Mouse (Mus musculus): Measurements from ENCODE around the gene Ppp1r3e.

Ppp1r3e gene

DNA sequence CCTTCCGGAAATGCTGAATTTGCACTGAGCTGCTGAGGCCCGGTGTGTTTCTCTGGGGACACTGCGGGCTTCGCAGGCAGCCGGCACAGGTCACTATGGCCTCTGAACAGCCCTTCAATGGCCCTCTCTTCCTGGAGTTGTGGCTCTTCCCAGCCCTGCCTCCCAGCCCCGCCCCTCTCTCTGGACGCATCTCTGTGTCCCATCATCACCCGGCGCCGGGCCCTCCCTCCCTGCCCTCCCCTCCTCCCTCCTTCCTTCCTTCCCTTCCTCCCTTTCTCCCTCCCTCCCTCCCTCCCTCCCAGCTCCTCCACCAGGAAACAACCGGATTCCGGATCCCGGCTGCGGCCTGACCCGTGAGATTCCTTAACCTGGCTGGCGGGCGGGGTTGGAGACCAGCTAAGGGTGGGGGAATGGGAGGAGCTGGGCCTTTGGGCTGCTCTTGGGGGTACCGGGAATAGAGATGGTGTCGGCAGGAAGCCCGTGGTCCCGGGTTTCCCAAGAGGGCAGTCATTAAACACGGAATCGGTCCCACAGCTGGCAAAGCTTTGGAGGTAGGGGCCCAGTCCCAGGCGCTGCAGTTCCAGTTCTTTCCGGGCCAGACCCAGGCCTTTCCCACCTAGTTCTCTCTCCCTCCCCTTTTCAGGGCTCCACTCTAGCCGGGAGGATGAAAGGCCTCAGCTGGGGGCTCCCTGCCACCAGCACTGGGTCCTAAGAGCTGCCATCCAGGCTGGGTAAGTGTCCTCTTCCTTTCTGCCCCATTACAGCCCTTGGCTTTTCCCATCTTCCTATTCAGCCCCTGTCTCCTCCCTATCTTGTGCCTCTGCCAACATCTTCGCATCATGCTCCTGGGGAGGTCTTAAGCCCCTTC lies 6.0 kb upstream of the Ppp1r3e start, which contains the start of the genes Bcl2l2 and Gm20521:
Gene Bcl2l2 (plus strand): TSS at position 224 of the 868 bp plus-strand sequence.
Gene Gm20521 (plus strand): TSS at position 288 of the 868 bp plus-strand sequence.
- DNase-seq (ENCODE audit: low read depth, low spot score), result peak; percentile 89

DNA sequence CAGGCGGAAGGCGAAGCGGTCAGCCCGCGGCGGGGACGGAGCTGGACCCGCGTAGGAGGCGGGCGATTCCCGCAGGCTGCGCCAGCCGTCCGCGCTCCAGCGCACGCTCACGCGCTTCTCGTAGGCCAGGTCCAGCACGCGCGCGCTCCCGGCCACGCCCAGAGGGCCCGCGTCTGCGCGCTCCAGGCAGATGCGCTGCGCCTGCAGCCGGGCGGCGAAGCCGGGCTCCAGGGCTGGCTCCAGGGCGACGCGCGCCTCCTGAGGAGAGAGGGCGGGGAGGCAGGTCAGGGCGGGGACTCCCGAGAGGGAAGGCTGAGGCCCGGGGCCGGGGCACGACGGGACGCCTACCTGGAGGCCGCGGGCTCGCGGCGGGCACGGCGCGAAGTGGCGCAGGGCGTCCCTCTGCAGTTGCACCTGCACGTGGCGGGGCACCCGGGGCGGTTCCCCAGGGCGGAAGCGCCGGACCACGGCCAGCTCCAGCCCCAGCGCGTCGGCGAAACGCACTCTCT lies 757 bp downstream of the Ppp1r3e start:
- DNase-seq (ENCODE audit: low read depth, low spot score), result peak; percentile 71

DNA sequence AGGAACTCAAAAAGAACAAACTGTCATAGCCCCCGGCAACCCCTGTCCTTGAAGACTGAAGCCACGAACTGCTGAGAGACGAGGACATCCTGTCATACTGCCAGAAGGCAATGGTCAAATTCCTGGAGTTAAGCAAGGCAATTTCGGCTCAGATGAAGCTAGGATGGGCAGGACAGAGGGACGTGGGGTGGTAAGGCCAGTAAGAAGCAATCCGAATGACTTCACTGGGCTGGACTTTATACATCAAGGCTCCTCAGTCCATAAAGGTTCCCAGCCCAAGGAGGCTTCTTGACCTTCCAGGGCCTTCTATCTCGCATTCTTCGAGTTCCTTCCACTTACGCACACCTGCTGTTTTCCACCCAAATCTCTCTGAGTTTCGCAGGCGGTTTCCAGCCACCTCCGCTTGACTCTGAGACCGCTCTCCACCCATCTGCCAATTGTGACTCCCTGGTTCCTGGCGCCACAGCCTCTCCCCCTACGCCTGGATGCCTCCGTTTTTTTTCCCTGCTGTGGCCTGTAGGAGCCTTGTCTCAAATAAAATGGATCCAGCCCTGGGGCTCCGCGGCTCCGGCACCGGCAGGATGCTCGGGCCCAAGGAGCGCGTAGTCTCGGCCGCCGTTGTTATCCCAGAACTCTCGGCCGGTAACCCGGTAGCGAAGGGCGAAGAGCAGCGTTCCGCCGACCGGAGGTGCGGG lies 1.4 kb downstream of the Ppp1r3e start:
- peak; percentile 21 for DNase-seq (ENCODE audit: low read depth, low spot score)

DNA sequence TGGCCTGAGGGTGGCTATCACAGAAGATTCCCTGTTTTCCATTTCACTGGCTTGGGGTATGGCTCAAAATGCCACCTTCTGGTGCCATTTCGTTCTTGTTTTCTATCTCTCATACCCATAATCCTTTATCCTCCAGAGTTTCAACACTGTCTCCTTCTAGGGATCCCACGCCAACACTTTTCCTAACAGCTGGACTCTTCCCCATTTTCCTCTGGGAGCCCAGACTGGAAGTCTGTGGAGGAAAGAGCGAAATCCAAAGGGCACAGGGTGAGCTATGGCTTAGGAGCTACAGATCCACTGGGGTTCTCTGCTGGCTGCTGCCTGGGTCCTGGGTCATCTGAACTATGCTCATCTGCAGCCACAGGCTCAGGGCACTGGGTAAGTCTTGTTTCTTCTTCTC lies 3.2 kb downstream of the Ppp1r3e start:
- no peak for DNase-seq (ENCODE audit: low read depth, low spot score)

DNA sequence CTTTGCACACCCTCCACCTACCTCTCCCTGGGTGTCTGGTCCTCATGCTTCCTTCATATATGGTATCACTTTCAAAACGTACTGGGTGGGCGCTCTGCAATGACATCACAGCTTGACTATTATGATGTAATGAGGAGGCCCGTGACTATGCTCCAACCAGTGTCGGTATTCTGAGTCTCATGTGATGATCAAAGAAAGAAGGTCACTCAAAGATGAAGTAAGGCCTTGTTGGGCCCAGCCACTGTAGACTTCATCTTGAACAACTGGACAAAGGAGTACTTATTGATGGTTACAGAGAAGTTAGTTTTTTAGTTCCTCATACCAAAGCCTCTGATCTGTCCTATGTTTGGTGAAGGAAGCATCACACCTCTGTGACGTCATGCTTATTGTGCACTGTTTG lies 6.5 kb downstream of the Ppp1r3e start, which contains the start of gene Homez:
Gene Homez (minus strand): TSS at position 101 of the 400 bp plus-strand sequence.
- DNase-seq (ENCODE audit: low read depth, low spot score), result no peak

DNA sequence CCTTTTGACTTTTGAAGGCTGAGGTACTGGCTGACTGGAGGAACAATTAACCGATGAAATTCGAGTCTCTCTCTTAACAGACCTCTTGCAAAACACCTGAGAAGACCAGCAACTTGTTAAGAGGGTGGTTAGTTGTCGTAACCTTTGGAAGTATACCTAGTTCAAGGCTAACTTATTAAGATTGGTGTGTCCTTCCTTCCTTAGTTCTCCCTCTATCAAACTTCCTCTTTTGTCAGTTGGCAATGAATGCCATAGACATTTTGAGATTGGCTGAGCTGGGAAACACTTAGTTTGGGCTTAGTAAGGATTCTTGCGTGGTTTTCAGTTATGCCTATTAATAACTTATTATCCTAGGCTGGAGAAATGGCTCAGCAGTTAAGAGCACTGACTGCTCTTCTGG lies 9.3 kb downstream of the Ppp1r3e start:
- DNase-seq (ENCODE audit: low read depth, low spot score), result no peak

DNA sequence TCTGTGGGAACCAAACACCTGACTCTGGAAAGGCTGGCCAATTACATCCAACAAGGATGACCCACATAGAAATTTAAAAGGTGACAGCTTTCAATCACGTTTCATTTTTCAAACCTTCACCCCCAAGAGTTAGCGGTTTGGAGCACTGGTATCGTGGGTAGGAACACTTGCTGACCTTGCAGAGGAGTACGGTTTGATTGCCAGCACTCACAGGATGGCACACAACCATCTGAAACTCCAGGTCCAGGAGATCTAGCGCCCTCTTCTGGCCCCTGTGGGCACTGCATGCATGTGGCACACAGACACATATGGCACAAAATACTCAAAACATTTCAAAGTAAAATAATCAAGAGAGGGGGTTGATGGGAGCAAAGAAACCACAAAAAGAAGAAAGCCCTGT lies 10.4 kb downstream of the Ppp1r3e start:
- DNase-seq (ENCODE audit: low read depth, low spot score), result no peak

DNA sequence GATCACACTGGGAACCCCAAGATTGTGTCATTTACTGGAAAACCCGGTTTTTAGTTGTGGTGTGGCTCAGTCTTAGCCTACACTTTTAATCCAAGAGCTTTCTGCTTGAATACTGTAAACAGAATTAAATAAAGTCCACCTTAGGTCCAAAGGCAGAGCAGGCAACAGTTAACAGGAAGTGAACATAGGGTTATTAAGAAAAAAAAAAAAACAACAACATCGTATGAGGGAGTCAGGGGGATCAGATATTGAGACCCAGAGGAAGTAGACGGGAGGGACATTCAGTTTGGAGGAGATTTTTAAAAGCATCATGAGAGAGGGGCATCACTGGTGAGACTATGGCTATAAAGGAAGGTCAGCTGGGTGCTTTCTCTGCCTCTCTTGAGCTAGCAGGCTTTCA lies 11.1 kb downstream of the Ppp1r3e start:
- DNase-seq (ENCODE audit: low read depth, low spot score), result no peak

DNA sequence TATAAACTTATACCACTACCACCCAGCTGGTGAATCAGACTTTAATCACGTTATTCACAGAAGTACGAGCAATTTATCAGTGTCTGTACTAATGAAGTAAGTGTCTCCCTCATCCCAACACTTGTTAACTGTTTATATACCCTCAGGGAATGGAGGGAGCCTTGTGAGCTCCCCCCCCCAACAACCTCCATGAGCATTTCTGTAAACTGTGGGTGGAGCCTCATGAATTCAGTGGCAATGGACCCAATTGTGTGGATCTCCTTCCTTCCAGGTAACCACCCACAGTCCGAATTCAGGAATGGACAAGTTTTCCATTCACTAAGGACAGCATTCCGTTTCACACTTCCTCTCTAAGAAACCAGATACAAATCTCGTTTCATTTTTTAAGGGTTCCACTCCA lies 11.7 kb downstream of the Ppp1r3e start:
- DNase-seq (ENCODE audit: low read depth, low spot score), result no peak

DNA sequence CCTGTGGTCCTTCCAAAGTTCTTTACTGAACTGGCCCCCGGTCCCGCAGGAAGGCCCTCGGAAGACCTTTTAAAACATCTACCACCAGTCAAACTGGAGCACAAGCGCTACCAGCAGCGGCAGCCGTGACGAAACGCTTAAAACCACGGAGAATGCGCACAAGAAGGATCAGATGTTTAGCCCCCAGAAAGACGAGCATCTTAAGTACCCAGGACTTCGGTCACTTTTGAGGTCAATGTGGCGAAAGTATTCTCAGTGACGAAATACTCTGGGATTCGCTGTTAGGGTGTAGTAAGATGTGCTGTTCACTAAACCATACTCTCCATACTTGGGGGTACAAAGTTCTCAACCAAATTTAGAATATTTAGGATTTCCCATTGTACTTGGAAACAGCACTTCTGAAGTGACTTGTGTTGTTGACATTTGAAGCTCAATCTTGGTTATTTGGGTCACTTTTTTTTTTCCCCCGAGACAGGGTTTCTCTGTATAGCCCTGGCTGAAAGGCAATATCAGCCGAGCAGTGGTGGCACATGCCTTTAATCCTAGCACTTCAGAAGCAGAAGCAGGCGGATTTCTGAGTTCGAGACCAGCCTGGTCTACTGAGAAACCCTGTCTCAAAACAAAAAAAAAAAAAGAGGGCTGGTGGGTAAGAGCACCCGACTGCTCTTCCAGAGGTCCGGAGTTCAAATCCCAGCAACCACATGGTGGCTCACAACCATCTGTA lies 12.9 kb downstream of the Ppp1r3e start:
- peak; percentile 49 for DNase-seq (ENCODE audit: low read depth, low spot score)

DNA sequence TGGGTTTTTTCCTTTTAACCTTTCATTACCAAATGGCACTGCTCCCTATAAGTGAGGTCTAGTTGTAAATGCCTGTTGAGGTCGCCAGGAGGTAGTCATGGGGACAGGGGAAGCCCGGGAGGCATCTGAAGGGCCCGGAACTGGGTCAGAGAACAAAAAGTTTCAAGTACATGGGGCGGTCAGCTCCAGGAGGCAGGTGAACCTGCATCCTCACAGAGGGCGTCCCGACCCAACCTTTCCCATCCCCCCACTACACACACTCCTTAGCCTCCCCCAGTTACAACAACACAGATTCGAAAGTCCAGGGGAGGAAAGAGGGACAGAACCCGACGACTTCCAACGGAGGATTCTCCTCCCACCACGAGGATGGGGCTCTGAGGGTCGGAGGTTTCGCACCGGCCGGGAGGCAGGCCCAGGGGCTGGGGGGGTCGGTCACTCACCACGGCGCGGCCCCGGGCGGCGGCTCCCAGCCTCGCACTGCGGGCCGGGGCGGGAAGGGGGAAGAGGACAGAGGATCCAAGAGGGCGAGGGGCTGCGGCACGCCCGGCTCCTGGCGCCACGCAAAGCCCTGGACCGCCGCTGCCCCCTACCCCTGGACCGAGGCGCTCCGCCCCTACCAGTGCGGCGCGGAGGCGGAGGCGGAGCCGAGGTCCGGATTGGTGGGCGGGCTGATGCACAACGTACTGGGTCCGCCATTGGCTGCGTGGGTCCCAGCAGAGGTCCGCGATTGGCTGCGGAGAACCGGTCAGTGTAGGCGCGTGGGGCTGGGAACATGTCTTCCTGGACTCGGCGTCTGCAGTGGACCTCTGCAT lies 13.6 kb downstream of the Ppp1r3e start:
- DNase-seq (ENCODE audit: low read depth, low spot score), result peak; percentile 86

DNA sequence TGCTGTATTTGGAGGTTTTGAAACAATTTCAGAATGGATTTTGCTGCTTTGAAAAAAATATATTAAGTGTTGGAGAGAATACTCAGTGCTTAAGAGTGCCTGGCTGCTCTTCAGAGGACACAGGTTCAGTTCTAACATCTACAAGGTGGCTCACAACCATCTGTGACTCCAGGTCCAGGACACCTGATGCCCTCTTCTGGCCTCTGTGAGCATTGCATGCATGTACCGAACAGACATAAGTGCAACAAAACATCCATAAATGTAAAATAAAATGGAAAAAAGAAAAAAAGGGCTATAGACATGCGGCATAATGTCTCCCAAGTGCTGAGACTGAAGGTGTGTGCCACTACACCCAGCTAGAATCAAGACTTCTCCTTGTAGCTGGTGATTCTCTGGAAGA lies 16.8 kb downstream of the Ppp1r3e start:
- peak; percentile 70 for DNase-seq (ENCODE audit: low read depth, low spot score)

DNA sequence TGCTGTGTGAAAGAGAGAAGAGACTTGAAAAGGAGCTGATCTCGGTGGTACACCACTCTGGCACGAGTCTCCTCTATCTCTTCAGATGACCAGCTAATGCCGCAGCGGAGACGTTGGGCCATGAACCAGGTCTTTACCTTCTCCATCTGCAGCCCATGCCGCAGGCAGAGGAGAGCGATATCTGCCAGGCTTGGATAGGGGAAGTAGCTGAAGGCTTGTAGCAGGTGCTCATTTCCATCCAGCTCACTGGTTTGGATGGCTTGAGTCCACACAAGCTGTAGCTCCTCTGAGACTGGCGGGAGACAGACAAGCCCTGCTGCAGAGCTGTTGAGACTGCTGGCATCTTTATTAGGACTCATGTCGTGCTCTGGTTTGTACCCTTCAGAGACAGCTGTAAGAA lies 19.5 kb downstream of the Ppp1r3e start:
- DNase-seq (ENCODE audit: low read depth, low spot score), result no peak

DNA sequence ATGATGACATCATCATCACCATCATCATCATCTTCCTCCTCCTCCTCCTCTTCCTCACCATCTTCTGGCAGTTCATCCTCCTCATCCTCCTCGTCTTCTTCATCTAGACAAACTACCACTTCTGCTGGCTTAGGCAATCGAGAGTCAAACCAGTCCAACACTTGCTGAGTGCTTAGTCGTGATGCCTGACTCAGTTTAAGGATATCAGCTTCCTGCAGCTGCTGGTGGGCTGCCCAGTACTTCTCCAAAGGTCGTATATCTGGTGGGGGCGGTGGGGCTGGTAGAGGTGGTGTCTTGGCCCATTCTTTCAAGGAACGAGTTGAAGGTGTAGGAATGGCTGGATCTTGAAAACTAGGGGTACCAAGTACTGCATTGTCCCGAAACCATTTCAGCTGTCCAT lies 20.6 kb downstream of the Ppp1r3e start:
- DNase-seq (ENCODE audit: low read depth, low spot score), result no peak

DNA sequence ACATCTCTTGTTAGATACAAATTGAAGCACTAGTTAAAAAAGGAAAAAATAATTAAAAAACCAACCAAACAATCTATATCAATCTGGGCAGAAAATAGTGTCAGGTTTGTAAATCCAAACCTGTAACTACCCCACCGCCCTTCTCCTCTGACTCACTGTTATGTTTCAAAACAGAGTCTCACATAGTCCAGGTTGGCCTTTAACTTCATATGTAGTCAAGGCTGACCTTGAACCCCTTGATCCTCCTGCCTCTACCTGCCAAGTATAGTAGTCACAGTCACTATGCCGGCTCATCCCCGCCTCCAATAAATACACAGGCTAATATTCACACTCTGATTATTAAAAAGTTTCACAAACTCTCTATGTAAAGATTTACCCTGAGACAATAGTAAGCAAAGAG lies 21.6 kb downstream of the Ppp1r3e start:
- no peak for DNase-seq (ENCODE audit: low read depth, low spot score)

DNA sequence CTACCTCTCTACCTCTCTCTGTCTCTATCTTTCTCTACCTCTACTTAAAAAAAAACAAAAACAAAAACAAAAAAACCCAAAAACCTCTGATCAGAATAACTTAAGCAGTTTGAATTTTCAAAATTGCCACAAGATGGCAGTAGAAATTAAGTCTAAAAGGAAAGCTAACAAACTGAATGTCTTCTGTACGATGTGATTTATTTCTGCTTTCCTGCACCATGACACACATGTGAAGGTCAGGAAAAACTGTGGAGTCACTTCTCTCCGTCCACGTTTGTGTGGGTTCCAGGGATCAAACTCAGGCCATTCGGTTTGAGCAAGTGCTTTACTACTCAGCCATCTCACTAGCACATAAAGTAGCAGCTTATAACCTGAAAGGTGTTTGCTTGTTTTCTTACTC lies 33.9 kb downstream of the Ppp1r3e start:
- peak; percentile 68 for DNase-seq (ENCODE audit: low read depth, low spot score)

DNA sequence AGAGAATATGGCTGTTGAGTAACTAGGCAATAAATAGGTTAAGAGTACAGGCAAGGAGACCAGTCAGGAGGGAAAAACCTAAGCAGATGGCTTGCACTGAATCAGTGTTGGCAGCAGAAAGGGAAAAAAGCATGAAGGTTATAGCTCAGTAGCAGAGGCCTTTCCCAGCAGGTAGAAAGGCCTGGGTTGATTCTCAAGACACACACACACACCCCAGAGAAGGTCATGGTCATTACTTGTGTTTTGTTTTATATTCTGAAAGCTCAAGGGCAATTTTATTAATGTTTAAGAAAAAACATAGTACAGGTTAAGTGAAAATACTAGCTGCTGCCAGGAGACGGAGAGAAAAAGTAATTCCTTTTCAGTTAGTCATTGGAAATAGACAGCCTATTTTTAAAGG lies 53.6 kb downstream of the Ppp1r3e start:
- no peak for DNase-seq (ENCODE audit: low read depth, low spot score)
